Mouse (Mus musculus): ENCODE results near the gene Cat. TPM values are rescaled to one million over a fixed set of nuclear protein-coding genes. Genes with fewer than 3 reads are reported as not detected.
A peak's percentile ranks its signal among the peaks of the same experiment; 100 is the strongest.

Gene Cat
- 577 and 608 TPM in 2 replicates for polyA plus RNA-seq (2012; ENCODE audit: insufficient read depth, insufficient read length, missing spikeins)

DNA sequence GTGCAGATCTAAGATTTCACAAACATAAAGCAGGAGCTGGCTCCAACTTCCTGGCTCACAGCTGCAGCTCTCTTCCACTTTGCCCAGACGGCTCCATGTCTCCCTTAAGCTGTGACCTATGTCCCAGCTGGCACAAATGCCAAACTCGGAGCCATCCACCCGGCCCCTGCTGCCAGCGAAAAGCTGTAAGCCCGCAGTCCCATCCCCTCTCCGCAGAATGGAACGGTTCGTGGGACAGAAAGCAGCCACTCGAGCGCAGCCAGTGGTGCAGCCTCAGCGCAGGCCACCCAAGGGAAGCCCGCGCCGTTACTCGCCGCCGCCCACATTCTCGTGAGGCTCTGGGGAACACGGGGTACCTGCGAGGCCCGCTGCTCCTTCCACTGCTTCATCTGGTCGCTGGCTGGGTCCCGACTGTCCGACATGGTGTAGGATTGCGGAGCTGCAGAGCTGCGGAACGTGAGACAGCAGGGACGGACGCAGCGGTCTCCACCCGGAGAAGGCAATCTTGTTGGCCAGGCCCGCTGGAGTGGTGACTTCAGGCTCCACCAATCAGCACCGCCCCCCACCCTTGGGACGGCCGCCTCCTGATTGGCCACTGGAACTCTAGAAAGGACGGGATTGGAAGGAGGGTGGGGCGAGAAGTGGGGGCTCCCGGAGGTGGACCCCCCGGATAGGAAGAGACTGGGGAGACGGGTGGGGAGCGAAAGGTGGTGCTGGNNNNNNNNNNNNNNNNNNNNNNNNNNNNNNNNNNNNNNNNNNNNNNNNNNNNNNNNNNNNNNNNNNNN lies at the start of gene Cat:
Cat (minus strand) TSS at position 544 of the 785 bp plus-strand sequence.
- peak within 1 kb of the TSS; percentile 88 for H3K27ac ChIP-seq (ENCODE audit: insufficient read depth, low read depth, low read length)
- TF ChIP-seq POLR2A (IDR thresholded peaks at IDR 0.05; ENCODE audit: borderline replicate concordance, low read depth, low read length): peak; percentile 85; the same call in 1 of the 2 replicates
- TF ChIP-seq CTCF (IDR thresholded peaks at IDR 0.05; ENCODE audit: low read depth, low read length): no peak
- peaks cover 40% of the 10 kb centered on the region for H3K4me1 ChIP-seq (ENCODE audit: control insufficient read depth, insufficient read depth, low read length)
- H3K4me3 ChIP-seq (ENCODE audit: insufficient read depth, low read length): peak within 1 kb of the TSS; percentile 80

DNA sequence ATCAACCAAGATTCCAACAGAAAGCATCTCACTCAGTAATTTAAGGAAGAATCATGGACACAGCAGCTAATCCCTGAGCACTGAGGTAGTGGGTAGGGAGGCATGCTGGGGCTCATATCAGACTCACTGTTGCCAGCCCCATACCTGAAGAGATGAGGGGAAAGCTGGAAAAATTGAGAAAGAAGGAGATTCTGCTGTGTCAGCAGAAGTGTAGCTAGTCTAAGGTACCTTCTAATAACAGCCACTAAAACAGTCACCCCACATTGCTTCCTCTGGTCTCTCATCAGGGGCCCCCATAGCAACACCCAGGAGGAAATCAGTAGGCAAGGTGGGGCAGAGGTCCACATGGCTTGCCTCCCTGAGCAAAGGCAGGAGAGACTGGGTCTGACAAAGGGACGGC lies 40.6 kb upstream of the Cat start:
- no peak overlapping the region for H3K27ac ChIP-seq (ENCODE audit: insufficient read depth, low read depth, low read length)
- no peaks in the 10 kb centered on the region for H3K4me1 ChIP-seq (ENCODE audit: control insufficient read depth, insufficient read depth, low read length)
- no peak for TF ChIP-seq POLR2A (IDR thresholded peaks at IDR 0.05; ENCODE audit: borderline replicate concordance, low read depth, low read length)
- no peak for TF ChIP-seq CTCF (IDR thresholded peaks at IDR 0.05; ENCODE audit: low read depth, low read length)
- H3K4me3 ChIP-seq (ENCODE audit: insufficient read depth, low read length): no peak overlapping the region

GRCm38 (mm10) chr2:103516472-103516871 lies 31.5 kb upstream of the Cat start:
- H3K4me1 ChIP-seq (ENCODE audit: control insufficient read depth, insufficient read depth, low read length): no peaks in the 10 kb centered on the region
- no peak for TF ChIP-seq POLR2A (IDR thresholded peaks at IDR 0.05; ENCODE audit: borderline replicate concordance, low read depth, low read length)
- TF ChIP-seq CTCF (IDR thresholded peaks at IDR 0.05; ENCODE audit: low read depth, low read length): no peak
- no peak overlapping the region for H3K27ac ChIP-seq (ENCODE audit: insufficient read depth, low read depth, low read length)
- no peak overlapping the region for H3K4me3 ChIP-seq (ENCODE audit: insufficient read depth, low read length)

DNA sequence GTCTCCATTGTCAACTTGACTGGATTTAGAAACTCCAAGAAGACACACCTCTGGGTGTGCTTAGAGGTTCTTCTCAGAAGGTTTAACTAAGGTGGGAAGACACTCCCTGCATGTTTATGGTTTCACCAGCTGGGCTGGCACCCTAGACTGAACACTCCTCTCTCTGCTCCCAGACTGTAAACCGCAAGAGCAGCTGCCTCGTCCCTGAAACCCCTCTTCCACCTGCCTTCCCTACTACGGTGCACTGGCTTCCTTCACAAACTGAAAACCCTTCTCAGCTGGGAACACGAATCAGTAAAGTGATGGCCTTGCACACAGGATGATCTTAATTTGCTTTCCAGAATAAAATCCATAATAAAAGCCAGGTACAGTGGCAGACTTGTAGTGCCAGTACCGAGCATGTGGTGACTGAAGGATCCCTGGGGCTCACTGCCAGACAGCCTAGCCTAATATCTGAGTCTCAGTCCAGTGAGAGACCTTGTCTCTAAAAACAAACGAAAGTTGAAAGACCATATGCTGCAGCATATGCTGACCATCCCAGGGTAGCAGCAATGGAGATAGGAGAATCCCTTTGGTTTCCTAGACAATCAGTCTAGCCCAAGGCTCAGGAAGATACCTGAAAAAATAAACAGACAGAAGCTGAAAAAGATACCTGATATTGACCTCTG lies 30.7 kb upstream of the Cat start:
- H3K4me1 ChIP-seq (ENCODE audit: control insufficient read depth, insufficient read depth, low read length): no peaks in the 10 kb centered on the region
- no peak overlapping the region for H3K27ac ChIP-seq (ENCODE audit: insufficient read depth, low read depth, low read length)
- no peak overlapping the region for H3K4me3 ChIP-seq (ENCODE audit: insufficient read depth, low read length)
- no peak for TF ChIP-seq CTCF (IDR thresholded peaks at IDR 0.05; ENCODE audit: low read depth, low read length)
- TF ChIP-seq POLR2A (IDR thresholded peaks at IDR 0.05; ENCODE audit: borderline replicate concordance, low read depth, low read length): no peak

DNA sequence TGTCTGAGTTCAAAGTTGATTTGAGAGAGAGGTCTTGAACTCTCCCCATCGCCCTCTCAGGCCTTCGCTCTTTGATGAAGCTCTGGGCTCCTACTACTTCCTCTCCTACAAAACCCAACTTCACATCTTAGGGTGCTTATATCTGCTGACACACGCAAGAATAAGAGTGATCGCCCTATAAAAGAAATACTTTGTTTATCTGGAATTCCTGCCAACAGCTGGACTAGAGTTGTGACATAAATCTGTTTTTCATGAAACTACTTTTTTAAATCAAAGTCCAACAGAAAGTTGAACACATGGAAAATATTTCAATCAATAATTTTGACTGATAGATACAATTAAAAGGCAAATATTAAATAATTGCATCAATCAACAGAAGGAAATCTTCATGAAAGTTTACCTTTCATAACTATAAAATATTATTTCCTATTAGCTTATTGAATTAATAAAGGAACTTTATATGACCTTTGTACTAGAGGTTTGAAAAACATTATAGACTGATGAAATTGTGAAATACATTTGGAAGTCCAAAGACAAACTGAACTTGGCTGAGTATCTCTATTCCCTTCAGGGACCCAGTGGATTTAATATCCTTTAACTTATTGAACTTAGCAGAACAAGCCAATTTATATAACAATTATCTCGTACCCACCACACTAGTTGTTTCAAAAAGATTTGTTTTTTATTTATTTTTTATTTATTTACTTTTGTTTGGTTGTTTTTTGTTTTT lies 27.3 kb upstream of the Cat start:
- no peak for TF ChIP-seq CTCF (IDR thresholded peaks at IDR 0.05; ENCODE audit: low read depth, low read length)
- TF ChIP-seq POLR2A (IDR thresholded peaks at IDR 0.05; ENCODE audit: borderline replicate concordance, low read depth, low read length): no peak
- no peaks in the 10 kb centered on the region for H3K4me1 ChIP-seq (ENCODE audit: control insufficient read depth, insufficient read depth, low read length)
- no peak overlapping the region for H3K4me3 ChIP-seq (ENCODE audit: insufficient read depth, low read length)
- H3K27ac ChIP-seq (ENCODE audit: insufficient read depth, low read depth, low read length): no peak overlapping the region

- no peak for TF ChIP-seq CTCF (IDR thresholded peaks at IDR 0.05; ENCODE audit: low read depth, low read length)
- no peak for TF ChIP-seq POLR2A (IDR thresholded peaks at IDR 0.05; ENCODE audit: borderline replicate concordance, low read depth, low read length)
- H3K27ac ChIP-seq (ENCODE audit: insufficient read depth, low read depth, low read length): no peak overlapping the region
Measured at GRCm38 (mm10) chr2:103511631-103512030, 26.7 kb upstream of the Cat start.

DNA sequence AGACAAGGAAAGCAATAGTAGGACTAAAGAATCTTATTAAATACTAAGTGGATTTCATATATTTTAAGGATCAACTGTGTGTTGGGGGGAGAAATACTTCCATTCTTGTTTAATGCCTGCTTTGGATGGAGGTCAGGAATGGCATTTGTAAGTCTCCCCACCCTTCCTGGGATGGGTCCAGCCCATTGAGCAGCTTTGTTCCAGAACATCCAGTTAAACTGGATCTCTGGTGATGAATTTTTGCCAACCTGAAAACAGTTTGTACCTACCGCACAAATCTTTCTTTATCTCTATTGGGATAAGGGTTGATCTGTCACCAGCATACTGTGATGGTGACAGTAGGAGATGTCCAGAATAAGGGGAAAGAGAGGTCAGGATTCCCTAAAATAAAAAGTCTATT lies 26.1 kb upstream of the Cat start:
- peaks cover 7% of the 10 kb centered on the region for H3K4me1 ChIP-seq (ENCODE audit: control insufficient read depth, insufficient read depth, low read length)
- TF ChIP-seq CTCF (IDR thresholded peaks at IDR 0.05; ENCODE audit: low read depth, low read length): no peak
- TF ChIP-seq POLR2A (IDR thresholded peaks at IDR 0.05; ENCODE audit: borderline replicate concordance, low read depth, low read length): no peak
- H3K4me3 ChIP-seq (ENCODE audit: insufficient read depth, low read length): no peak overlapping the region
- H3K27ac ChIP-seq (ENCODE audit: insufficient read depth, low read depth, low read length): no peak overlapping the region

More at GRCm38 (mm10) chr2:103511631-103512030, 26.7 kb upstream of the Cat start:
- peaks cover 1% of the 10 kb centered on the region; the same call in 1 of the 2 replicates for H3K4me1 ChIP-seq (ENCODE audit: control insufficient read depth, insufficient read depth, low read length)
- H3K4me3 ChIP-seq (ENCODE audit: insufficient read depth, low read length): no peak overlapping the region

DNA sequence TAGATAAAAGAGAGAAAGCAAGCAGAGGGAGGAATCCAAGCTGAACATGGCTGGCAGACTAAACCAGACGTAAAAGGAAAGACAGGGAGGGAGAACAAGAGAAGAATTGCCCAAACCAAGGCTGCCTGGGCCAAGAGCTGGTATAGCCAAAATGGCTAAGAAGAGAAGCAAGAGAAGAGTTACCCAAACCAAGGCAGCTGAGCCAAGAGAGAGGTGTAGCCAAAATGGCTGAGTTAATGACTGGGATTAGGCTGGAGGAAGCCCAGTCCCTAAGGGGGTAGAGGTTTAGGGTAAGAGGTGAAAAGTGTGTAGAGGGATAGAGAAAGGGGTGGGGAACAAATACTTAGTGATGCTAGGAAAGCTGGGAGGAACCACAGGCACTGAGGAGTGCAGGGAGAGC lies 22.7 kb upstream of the Cat start:
- TF ChIP-seq CTCF (IDR thresholded peaks at IDR 0.05; ENCODE audit: low read depth, low read length) (no peak), POLR2A (IDR thresholded peaks at IDR 0.05; ENCODE audit: borderline replicate concordance, low read depth, low read length) (no peak)

GRCm38 (mm10) chr2:103505956-103506355 lies 21.0 kb upstream of the Cat start:
- H3K4me1 ChIP-seq (ENCODE audit: control insufficient read depth, insufficient read depth, low read length): peaks cover 16% of the 10 kb centered on the region
- TF ChIP-seq CTCF (IDR thresholded peaks at IDR 0.05; ENCODE audit: low read depth, low read length): no peak
- no peak for TF ChIP-seq POLR2A (IDR thresholded peaks at IDR 0.05; ENCODE audit: borderline replicate concordance, low read depth, low read length)
- H3K4me3 ChIP-seq (ENCODE audit: insufficient read depth, low read length): no peak overlapping the region
- H3K27ac ChIP-seq (ENCODE audit: insufficient read depth, low read depth, low read length): peak overlapping the region; percentile 69

More for the DNA sequence above, 22.7 kb upstream of the Cat start:
- Histone ChIP-seq H3K4me1 (ENCODE audit: control insufficient read depth, insufficient read depth, low read length) (peaks cover 16% of the 10 kb centered on the region), H3K27ac (ENCODE audit: insufficient read depth, low read depth, low read length) (no peak overlapping the region), H3K4me3 (ENCODE audit: insufficient read depth, low read length) (no peak overlapping the region)

Measured in bone marrow macrophage, adult 2 months (primary cell).